Mouse (Mus musculus) midbrain, embryonic 14.5 days (tissue): ENCODE data around the gene Cwc25. TPM values are rescaled to one million over a fixed set of nuclear protein-coding genes. Genes with fewer than 3 reads are reported as not detected.

Experiments used
- ATAC-seq: fragments of 200-750 bp; cut with Nextera tagmentation; 2 replicates; pipeline ENCODE4 v1.8.0; 2017; ENCODE audit warnings: moderate number of reproducible peaks, moderate library complexity; ENCODE audit not compliant: low FRiP score, low TSS enrichment
- DNase-seq: peaks from one replicate; pipeline ENCODE4 v3.0.0-alpha.2; 2015
- H3K27ac ChIP-seq: fragments of 300-500 bp; sonication (generic); replicated peaks from 2 replicates; pipeline ENCODE4 v1.5.1; 2014; ENCODE audit warnings: mild to moderate bottlenecking, low read depth, low read length, moderate library complexity
- H3K27me3 ChIP-seq: fragments of 300-500 bp; sonication (generic); 2 replicates; pipeline ENCODE4 v1.6.1; 2014; ENCODE audit warnings: low read length, control low read depth, mixed read lengths; ENCODE audit not compliant: control insufficient read depth, insufficient read depth
- H3K36me3 ChIP-seq: fragments of 300-500 bp; sonication (generic); 2 replicates; pipeline ENCODE4 v1.6.1; 2014; ENCODE audit warnings: low read length, control low read depth; ENCODE audit not compliant: control insufficient read depth, insufficient read depth
- H3K4me1 ChIP-seq: fragments of 300-500 bp; sonication (generic); 2 replicates; pipeline ENCODE4 v1.6.1; 2014; ENCODE audit warnings: mild to moderate bottlenecking, antibody characterized with exemption, low read length, control low read depth; ENCODE audit not compliant: control insufficient read depth, insufficient read depth
- H3K4me2 ChIP-seq: fragments of 300-500 bp; sonication (generic); 2 replicates; pipeline ENCODE4 v1.6.1; 2014; ENCODE audit warnings: mild to moderate bottlenecking, low read length, moderate library complexity
- H3K4me3 ChIP-seq: fragments of 300-500 bp; sonication (generic); replicated peaks from 2 replicates; pipeline ENCODE4 v1.5.1; 2014; ENCODE audit warnings: low read depth, low read length
- H3K9ac ChIP-seq: fragments of 300-500 bp; sonication (generic); replicated peaks from 2 replicates; pipeline ENCODE4 v1.6.1; 2014; ENCODE audit warnings: mild to moderate bottlenecking, low read length, moderate library complexity
- H3K9me3 ChIP-seq: fragments of 300-500 bp; sonication (generic); 2 replicates; pipeline ENCODE4 v1.6.1; 2016; ENCODE audit warnings: low read length, control low read depth, mixed read lengths; ENCODE audit not compliant: control insufficient read depth
- WGBS: fragments of 180-500 bp; shearing (Covaris S2); extraction: QIAGEN DNeasy Blood & Tissue Kit; methylation state at CpG from one replicate; pipeline ENCODE4 v1.1.7; 2014; 5-methylcytosine and 5-hydroxymethylcytosine counted together
- microRNA-seq: library from miRNA; unstranded; fragments of <30 nt; microRNA quantifications from one replicate; pipeline ENCODE4, GENCODE M21; 2016
- polyA plus RNA-seq: library from polyadenylated mRNA; unstranded; fragments of >200 nt; fragmentation: Nextera tagmentation; extraction: Ambion mirVana; gene quantifications from 2 replicates; pipeline ENCODE4 v1.2.1, GENCODE M21; 2014

Cwc25 gene
- polyA plus RNA-seq, 1 experiment from 2014 or later = 13.2 TPM

DNA sequence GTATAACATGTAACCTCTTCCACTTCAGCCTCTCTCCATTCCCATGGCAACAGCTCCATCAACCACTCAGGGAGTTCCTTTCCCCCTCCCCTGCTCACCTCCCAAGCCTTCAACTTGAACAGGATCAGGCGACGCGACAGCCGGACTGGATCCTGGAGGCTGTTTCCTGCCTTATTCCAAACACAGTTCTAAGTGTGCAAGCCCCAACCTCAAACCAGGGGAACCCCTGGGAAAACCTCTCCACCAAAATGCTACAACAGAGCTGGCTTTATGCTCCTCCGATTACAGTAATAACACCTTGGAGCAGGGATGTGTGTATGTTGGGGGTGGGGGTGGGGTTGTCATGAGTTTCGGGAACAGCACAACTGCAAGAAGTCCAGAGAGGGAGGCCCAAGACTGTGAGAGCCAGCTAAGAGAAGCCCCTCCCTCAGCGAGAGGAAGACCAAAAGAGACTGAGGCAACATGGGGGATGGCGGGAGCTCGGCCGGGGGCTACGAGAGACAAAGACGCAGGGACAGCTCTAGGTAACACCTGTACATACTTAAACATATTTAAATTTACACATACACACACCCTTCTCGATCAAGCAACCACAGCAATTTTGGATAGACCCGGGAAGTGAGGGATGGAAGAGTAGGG lies 68.3 kb downstream of the Cwc25 start:
- Histone ChIP-seq H3K9me3 (no peaks in the 10 kb centered on the region), H3K9ac (peak overlapping the region; percentile 96), H3K27ac (peak overlapping the region; percentile 98), H3K4me3 (peak overlapping the region; percentile 93), H3K27me3 (no peaks in the 10 kb centered on the region), H3K4me1 (peaks cover 54% of the 10 kb centered on the region), H3K36me3 (peaks cover 4% of the 10 kb centered on the region), H3K4me2 (peak overlapping the region; percentile 65)
- no peak for ATAC-seq
- peak; percentile 68 for DNase-seq
- WGBS = under 1% methylated on average over 14 of the region's 14 CpGs

DNA sequence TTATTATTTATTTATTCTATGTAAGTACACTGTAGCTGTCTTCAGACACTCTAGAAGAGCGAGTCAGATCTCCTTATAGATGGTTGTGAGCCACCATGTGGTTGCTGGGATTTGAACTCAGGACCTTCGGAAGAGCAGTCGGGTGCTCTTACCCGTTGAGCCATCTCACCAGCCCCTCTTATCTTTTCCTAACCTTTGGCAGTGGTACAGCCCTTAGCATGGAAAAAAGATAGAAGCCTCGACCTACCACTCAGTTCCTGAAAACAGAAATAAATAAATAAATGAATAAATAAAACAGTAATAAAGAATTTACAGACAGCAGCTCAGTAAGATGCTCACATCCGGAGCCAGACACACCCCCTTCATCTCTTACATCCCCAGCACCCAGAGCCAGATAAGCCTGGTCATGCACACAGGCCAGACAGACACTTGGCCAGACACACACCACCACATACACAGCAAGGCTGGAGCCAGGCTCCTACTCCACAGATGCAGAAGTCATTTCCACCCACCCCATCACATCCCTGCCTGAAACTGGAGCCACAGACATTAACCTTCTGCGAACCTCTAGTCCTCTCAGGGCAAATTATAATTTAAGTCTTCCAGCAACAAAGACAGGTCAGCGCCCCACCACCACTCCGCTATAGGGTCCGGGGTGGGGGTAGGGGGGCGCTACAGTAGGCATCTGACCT lies 69.0 kb downstream of the Cwc25 start:
- Histone ChIP-seq H3K36me3 (peaks cover 11% of the 10 kb centered on the region), H3K9me3 (no peaks in the 10 kb centered on the region), H3K4me1 (peaks cover 54% of the 10 kb centered on the region), H3K27me3 (no peaks in the 10 kb centered on the region), H3K4me2 (peak overlapping the region; percentile 65), H3K4me3 (peak overlapping the region; percentile 93), H3K27ac (peak overlapping the region; percentile 98), H3K9ac (peak overlapping the region; percentile 96)
- ATAC-seq (no peak), DNase-seq (no peak)
- WGBS = 53% methylated on average over 11 of the region's 11 CpGs

DNA sequence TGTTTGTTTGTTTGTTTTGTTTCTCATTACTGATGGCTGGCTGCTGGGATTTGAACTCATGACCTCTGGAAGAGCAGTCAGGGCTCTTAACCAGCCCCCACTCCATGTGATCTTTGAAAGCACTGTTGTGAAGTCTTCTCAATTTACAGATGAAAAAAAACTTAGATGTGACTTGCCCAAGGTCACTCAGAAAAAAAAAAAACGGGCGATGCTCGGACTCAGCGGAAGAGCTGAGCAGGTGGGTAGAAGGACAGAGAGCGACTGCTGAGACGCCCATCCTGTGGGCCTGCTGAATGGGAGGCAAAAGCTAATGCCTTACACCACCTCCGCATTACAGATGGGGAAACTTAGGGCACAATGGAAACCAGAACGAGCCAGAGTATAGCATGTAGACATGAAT lies 69.7 kb downstream of the Cwc25 start:
- no peak for DNase-seq
- WGBS = 76% methylated on average over 8 of the region's 8 CpGs
- peak overlapping the region; percentile 93 for H3K4me3 ChIP-seq

DNA sequence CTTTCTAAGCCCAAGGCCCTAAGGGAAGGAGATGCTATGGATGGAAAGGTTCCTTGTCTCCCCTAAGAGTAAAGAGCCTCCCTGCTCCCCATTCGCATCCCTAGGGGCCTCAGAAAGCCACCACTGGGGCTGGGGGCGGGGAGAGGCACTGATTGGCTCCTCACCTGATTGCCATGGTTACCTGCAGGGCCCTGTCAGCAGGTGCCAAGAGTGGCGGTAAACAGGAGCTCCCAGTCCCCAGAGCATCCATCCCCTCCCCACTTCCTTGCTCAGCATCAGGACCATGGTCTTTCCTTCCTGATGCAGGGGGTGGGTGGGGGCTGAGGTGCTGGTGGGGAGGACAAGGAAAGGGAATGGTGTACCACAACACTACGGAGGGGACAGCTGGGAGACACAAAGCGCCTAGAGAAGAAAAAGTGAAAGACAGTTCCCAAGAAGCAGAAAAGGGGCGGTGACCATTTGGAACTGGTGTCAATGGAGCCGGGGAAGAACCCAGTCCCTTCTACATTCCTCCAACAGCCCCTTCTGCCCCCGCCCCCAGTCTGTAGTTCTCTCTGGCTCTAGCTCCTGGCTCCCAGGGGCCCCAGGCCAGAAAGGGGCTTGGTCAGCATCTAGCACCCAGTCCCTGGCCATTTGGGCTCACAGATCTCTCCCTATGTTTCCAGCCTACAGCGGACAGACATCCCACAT lies 70.5 kb downstream of the Cwc25 start:
- DNase-seq (peak; percentile 55), ATAC-seq (no peak)
- H3K9me3 ChIP-seq = no peaks in the 10 kb centered on the region
- H3K27me3 ChIP-seq = no peaks in the 10 kb centered on the region
- peak overlapping the region; percentile 65 for H3K4me2 ChIP-seq
- 25% methylated on average over 9 of the region's 9 CpGs for WGBS
- H3K4me3 ChIP-seq = peak overlapping the region; percentile 93
- H3K4me1 ChIP-seq = peaks cover 41% of the 10 kb centered on the region
- H3K36me3 ChIP-seq = peaks cover 25% of the 10 kb centered on the region
- H3K27ac ChIP-seq = peak overlapping the region; percentile 79
- peak overlapping the region; percentile 37 for H3K9ac ChIP-seq

More for the DNA sequence above, 69.7 kb downstream of the Cwc25 start:
- no peaks in the 10 kb centered on the region for H3K27me3 ChIP-seq
- H3K36me3 ChIP-seq = peaks cover 17% of the 10 kb centered on the region
- H3K4me2 ChIP-seq = peak overlapping the region; percentile 65
- no peak for ATAC-seq
- H3K27ac ChIP-seq = 0 out of 2 replicates have a peak overlapping the region, but pooled peaks have one; percentile 79
- no peaks in the 10 kb centered on the region for H3K9me3 ChIP-seq
- H3K4me1 ChIP-seq = peaks cover 49% of the 10 kb centered on the region
- H3K9ac ChIP-seq = 0 out of 2 replicates have a peak overlapping the region, but pooled peaks have one; percentile 23

Small RNAs within 50 kb of the gene (microRNA-seq; reads per million reads assigned to microRNA genes)
- gene Mir8102 = not detected

Other genes with a start within 250 kb of the Cwc25 start
- 9.6 and 15.1 TPM in 2 replicates for gene Srcin1, start 190.4 kb downstream of the Cwc25 start, polyA plus RNA-seq
- 1.9 and 2.8 TPM in 2 replicates for gene Epop, start 136.9 kb downstream of the Cwc25 start, polyA plus RNA-seq
- gene Mllt6, start 103.1 kb downstream of the Cwc25 start, polyA plus RNA-seq = 6.2 and 9.0 TPM in 2 replicates
- 17.4 and 21.8 TPM in 2 replicates for gene Cisd3, start 80.7 kb downstream of the Cwc25 start, polyA plus RNA-seq
- 25.5 and 31.2 TPM in 2 replicates for gene Pcgf2, start 66.1 kb downstream of the Cwc25 start, polyA plus RNA-seq
- 456 and 503 TPM in 2 replicates for gene Psmb3, start 63.2 kb downstream of the Cwc25 start, polyA plus RNA-seq
- 4.8 and 7.7 TPM in 2 replicates for gene Pip4k2b, start 21.9 kb downstream of the Cwc25 start, polyA plus RNA-seq
- not detected in 2 replicates for gene 1700001P01Rik, start 9.4 kb upstream of the Cwc25 start, polyA plus RNA-seq
- 363 and 413 TPM in 2 replicates for gene Rpl23, start 15.9 kb upstream of the Cwc25 start, polyA plus RNA-seq
- gene Lasp1, start 32.4 kb upstream of the Cwc25 start, polyA plus RNA-seq = 114 and 138 TPM in 2 replicates
- gene B230217C12Rik, start 74.2 kb upstream of the Cwc25 start, polyA plus RNA-seq = 32.4 and 36.5 TPM in 2 replicates
- gene Fbxo47, start 117.6 kb upstream of the Cwc25 start, polyA plus RNA-seq = 0.62 and 0.67 TPM in 2 replicates
- gene Plxdc1, start 219.9 kb upstream of the Cwc25 start, polyA plus RNA-seq = 0.96 and 1.2 TPM in 2 replicates
- 7.1 and 12.1 TPM in 2 replicates for gene Arl5c, start 229.6 kb upstream of the Cwc25 start, polyA plus RNA-seq